Mouse (Mus musculus) C2C12 (cell line): Measurements from ENCODE around the gene Ppp1r3g. TPM values are rescaled to one million over a fixed set of nuclear protein-coding genes. Genes with fewer than 3 reads are reported as not detected.

ENCODE experiments used
- H3K27me3 ChIP-seq: one replicate; pipeline ENCODE4 v1.6.1; 2011; ENCODE audit not compliant: control insufficient read depth, insufficient read depth, insufficient read length
- H3K36me3 ChIP-seq: one replicate; pipeline ENCODE4 v1.6.1; 2011; ENCODE audit not compliant: control insufficient read depth, insufficient read depth
- H3K4me3 ChIP-seq: one replicate; pipeline ENCODE4 v1.5.1; 2011; ENCODE audit warnings: mild to moderate bottlenecking, control low read depth; ENCODE audit not compliant: poor library complexity, insufficient read depth, severe bottlenecking
- H3K79me2 ChIP-seq: one replicate; pipeline ENCODE4 v1.6.1; 2011; ENCODE audit not compliant: control insufficient read depth, insufficient read depth
- H3K79me3 ChIP-seq: one replicate; pipeline ENCODE4 v1.6.1; 2011; ENCODE audit warnings: low read depth, control low read depth
- H3ac ChIP-seq: one replicate; pipeline ENCODE3; 2011; ENCODE audit warnings: low read depth; ENCODE audit not compliant: control insufficient read depth, insufficient read length
- CEBPB ChIP-seq: IDR thresholded peaks from one replicate; pipeline ENCODE4 v1.6.1; 2011; ENCODE audit warnings: low read depth, mild to moderate bottlenecking, control low read depth, moderate library complexity
- CTCF ChIP-seq: IDR thresholded peaks from one replicate; pipeline ENCODE4 v1.5.1; 2011; ENCODE audit not compliant: control insufficient read depth, insufficient read depth, insufficient read length
- FOSL1 ChIP-seq: IDR thresholded peaks from one replicate; pipeline ENCODE4 v1.8.0; 2011; ENCODE audit warnings: mild to moderate bottlenecking, low read length; ENCODE audit not compliant: poor library complexity, insufficient read depth, severe bottlenecking
- MAX ChIP-seq: IDR thresholded peaks from one replicate; pipeline ENCODE4 v1.6.1; 2011; ENCODE audit warnings: mild to moderate bottlenecking, control low read depth
- MYOD1 ChIP-seq: IDR thresholded peaks from one replicate; pipeline ENCODE4 v1.6.1; 2011; ENCODE audit warnings: low read depth; ENCODE audit not compliant: control insufficient read depth, insufficient read length
- MYOG ChIP-seq: IDR thresholded peaks from one replicate; pipeline ENCODE4 v1.6.1; 2011; ENCODE audit not compliant: control insufficient read depth, insufficient read length; ENCODE audit errors: extremely low read depth
- USF1 ChIP-seq: IDR thresholded peaks from one replicate; pipeline ENCODE4 v1.6.1; 2011; ENCODE audit warnings: low read depth, mild to moderate bottlenecking, control low read depth, moderate library complexity
- polyA plus RNA-seq: library from polyadenylated mRNA; unstranded; fragments of >200 nt; fragmentation: generic; extraction: Trizol; gene quantifications from one replicate; pipeline ENCODE4 v1.2.1, GENCODE M21; 2012; ENCODE audit warnings: missing spikeins

Gene Ppp1r3g
- polyA plus RNA-seq, 1 experiment = not detected

- Histone ChIP-seq H3K79me3 (no peaks in the 10 kb centered on the region), H3K36me3 (no peaks in the 10 kb centered on the region), H3ac (no peak overlapping the region), H3K79me2 (no peaks in the 10 kb centered on the region), H3K4me3 (no peak overlapping the region), H3K27me3 (no peaks in the 10 kb centered on the region)
- no peak for TF ChIP-seq MAX
- no peak for TF ChIP-seq CTCF
- no peak for TF ChIP-seq MYOG
- TF ChIP-seq FOSL1 = no peak
- no peak for TF ChIP-seq CEBPB
- no peak for TF ChIP-seq MYOD1
- TF ChIP-seq USF1 = no peak
Observed at GRCm38 (mm10) chr13:36019309-36020274, 61.0 kb downstream of the Ppp1r3g start.

Other genes with a start within 250 kb of the Ppp1r3g start
- gene Rpp40, start 52.5 kb upstream of the Ppp1r3g start, polyA plus RNA-seq = 14.9 TPM
- gene Fars2, start 158.6 kb downstream of the Ppp1r3g start, polyA plus RNA-seq = 25.9 TPM
- gene Lyrm4, start 158.7 kb downstream of the Ppp1r3g start, polyA plus RNA-seq = 9.3 TPM